Mouse (Mus musculus) heart, embryonic 13.5 days (tissue): Measurements from ENCODE around the gene Slc7a11. TPM values are rescaled to one million over a fixed set of nuclear protein-coding genes. Genes with fewer than 3 reads are reported as not detected.

Source experiments
- ATAC-seq: fragments of 200-750 bp; cut with Nextera tagmentation; 2 replicates; pipeline ENCODE4 v1.8.0; 2017; ENCODE audit warnings: moderate TSS enrichment; ENCODE audit not compliant: insufficient number of reproducible peaks, low FRiP score, low TSS enrichment; ENCODE audit errors: extremely low read depth
- H3K27ac ChIP-seq: fragments of 300-500 bp; sonication (generic); replicated peaks from 2 replicates; pipeline ENCODE4 v1.5.1; 2015; ENCODE audit warnings: moderate library complexity, mild to moderate bottlenecking, inconsistent platforms
- H3K27me3 ChIP-seq: fragments of 300-500 bp; sonication (generic); replicated peaks from 2 replicates; pipeline ENCODE4 v1.6.1; 2015; ENCODE audit warnings: mild to moderate bottlenecking, inconsistent platforms
- H3K36me3 ChIP-seq: fragments of 300-500 bp; sonication (generic); 2 replicates; pipeline ENCODE4 v1.6.1; 2015; ENCODE audit warnings: mild to moderate bottlenecking, inconsistent platforms
- H3K4me1 ChIP-seq: fragments of 300-500 bp; sonication (generic); 2 replicates; pipeline ENCODE4 v1.6.1; 2015; ENCODE audit warnings: inconsistent platforms
- H3K4me2 ChIP-seq: fragments of 300-500 bp; sonication (generic); 2 replicates; pipeline ENCODE4 v1.6.1; 2015; ENCODE audit warnings: inconsistent platforms, mild to moderate bottlenecking, moderate library complexity
- H3K4me3 ChIP-seq: fragments of 300-500 bp; sonication (generic); 2 replicates; pipeline ENCODE4 v1.5.1; 2015; ENCODE audit warnings: moderate library complexity, mild to moderate bottlenecking, inconsistent platforms
- H3K9ac ChIP-seq: fragments of 300-500 bp; sonication (generic); 2 replicates; pipeline ENCODE4 v1.6.1; 2015; ENCODE audit warnings: inconsistent platforms, mild to moderate bottlenecking, moderate library complexity
- H3K9me3 ChIP-seq: fragments of 300-500 bp; sonication (generic); 2 replicates; pipeline ENCODE4 v1.6.1; 2016; ENCODE audit warnings: inconsistent platforms
- WGBS: fragments of 180-500 bp; shearing (Covaris S2); methylation state at CpG from one replicate; pipeline ENCODE4 v1.1.7; 2015; ENCODE audit warnings: mixed read lengths; 5-methylcytosine and 5-hydroxymethylcytosine counted together
- polyA plus RNA-seq: library from polyadenylated mRNA; unstranded; fragments of >200 nt; fragmentation: Nextera tagmentation; extraction: Ambion mirVana; gene quantifications from 2 replicates; pipeline ENCODE4 v1.2.1, GENCODE M21; 2015

The Slc7a11 gene
- polyA plus RNA-seq, 1 experiment from 2014 or later = 0.12 TPM

GRCm38 (mm10) chr3:50302648-50303047 lies 140.8 kb downstream of the Slc7a11 start:
- no peaks in the 10 kb centered on the region for H3K27me3 ChIP-seq
- peaks cover 7% of the 10 kb centered on the region; the same call in 1 of the 2 replicates for H3K4me1 ChIP-seq
- no peak overlapping the region for H3K27ac ChIP-seq
- H3K9me3 ChIP-seq = no peaks in the 10 kb centered on the region
- H3K36me3 ChIP-seq = no peaks in the 10 kb centered on the region
- ATAC-seq = no peak
- H3K4me3 ChIP-seq = no peak overlapping the region
- 23% methylated on average over 6 of the region's 6 CpGs for WGBS
- no peak overlapping the region for H3K4me2 ChIP-seq
- H3K9ac ChIP-seq = no peak overlapping the region

- Histone ChIP-seq H3K27me3 (no peaks in the 10 kb centered on the region), H3K27ac (no peak overlapping the region), H3K4me2 (no peak overlapping the region), H3K9ac (no peak overlapping the region), H3K9me3 (no peaks in the 10 kb centered on the region), H3K4me3 (no peak overlapping the region), H3K36me3 (no peaks in the 10 kb centered on the region), H3K4me1 (peaks cover 7% of the 10 kb centered on the region; the same call in 1 of the 2 replicates)
- no peak for ATAC-seq
- WGBS = 5% methylated on average over 4 of the region's 4 CpGs
Measured at GRCm38 (mm10) chr3:50300952-50301303, 142.5 kb downstream of the Slc7a11 start.

- ATAC-seq = no peak
- no peaks in the 10 kb centered on the region for H3K9me3 ChIP-seq
- no peak overlapping the region for H3K4me2 ChIP-seq
Measured at GRCm38 (mm10) chr3:50300002-50300951, 143.1 kb downstream of the Slc7a11 start.

GRCm38 (mm10) chr3:50298366-50298991 lies 144.9 kb downstream of the Slc7a11 start:
- H3K36me3 ChIP-seq = no peaks in the 10 kb centered on the region
- WGBS = 69% methylated on average over 7 of the region's 7 CpGs
- no peak for ATAC-seq
- peaks cover 7% of the 10 kb centered on the region; the same call in 1 of the 2 replicates for H3K4me1 ChIP-seq
- H3K4me3 ChIP-seq = no peak overlapping the region
- H3K4me2 ChIP-seq = no peak overlapping the region
- H3K9ac ChIP-seq = no peak overlapping the region
- no peaks in the 10 kb centered on the region for H3K9me3 ChIP-seq
- H3K27ac ChIP-seq = no peak overlapping the region
- no peaks in the 10 kb centered on the region for H3K27me3 ChIP-seq

More at GRCm38 (mm10) chr3:50300002-50300951, 143.1 kb downstream of the Slc7a11 start:
- H3K27me3 ChIP-seq = no peaks in the 10 kb centered on the region
- H3K9ac ChIP-seq = no peak overlapping the region
- H3K36me3 ChIP-seq = no peaks in the 10 kb centered on the region
- 66% methylated on average over 17 of the region's 17 CpGs for WGBS
- H3K27ac ChIP-seq = no peak overlapping the region
- peaks cover 7% of the 10 kb centered on the region; the same call in 1 of the 2 replicates for H3K4me1 ChIP-seq
- H3K4me3 ChIP-seq = no peak overlapping the region

GRCm38 (mm10) chr3:50296956-50297355 lies 146.5 kb downstream of the Slc7a11 start:
- no peak for ATAC-seq
- WGBS = 54% methylated on average over 10 of the region's 10 CpGs

GRCm38 (mm10) chr3:50275023-50275422 lies 168.4 kb downstream of the Slc7a11 start:
- no peak overlapping the region for H3K27ac ChIP-seq

More at GRCm38 (mm10) chr3:50296956-50297355, 146.5 kb downstream of the Slc7a11 start:
- Histone ChIP-seq H3K4me2 (no peak overlapping the region), H3K27me3 (no peaks in the 10 kb centered on the region), H3K4me3 (no peak overlapping the region), H3K4me1 (peaks cover 4% of the 10 kb centered on the region; the same call in 1 of the 2 replicates), H3K9ac (no peak overlapping the region), H3K27ac (no peak overlapping the region), H3K9me3 (no peaks in the 10 kb centered on the region), H3K36me3 (no peaks in the 10 kb centered on the region)

GRCm38 (mm10) chr3:50272222-50272621 lies 171.2 kb downstream of the Slc7a11 start:
- Histone ChIP-seq H3K4me1 (no peaks in the 10 kb centered on the region), H3K4me2 (no peak overlapping the region), H3K36me3 (no peaks in the 10 kb centered on the region), H3K9ac (no peak overlapping the region), H3K4me3 (no peak overlapping the region), H3K27me3 (no peaks in the 10 kb centered on the region), H3K9me3 (no peaks in the 10 kb centered on the region), H3K27ac (no peak overlapping the region)
- ATAC-seq = no peak

More at GRCm38 (mm10) chr3:50275023-50275422, 168.4 kb downstream of the Slc7a11 start:
- Histone ChIP-seq H3K27me3 (no peaks in the 10 kb centered on the region), H3K36me3 (no peaks in the 10 kb centered on the region), H3K4me2 (no peak overlapping the region), H3K4me1 (peaks cover 7% of the 10 kb centered on the region; the same call in 1 of the 2 replicates), H3K9ac (no peak overlapping the region), H3K9me3 (no peaks in the 10 kb centered on the region), H3K4me3 (no peak overlapping the region)
- ATAC-seq = no peak
- WGBS = 60% methylated on average over 2 of the region's 2 CpGs

- H3K9me3 ChIP-seq = no peaks in the 10 kb centered on the region
- no peak overlapping the region for H3K27ac ChIP-seq
- H3K9ac ChIP-seq = no peak overlapping the region
- ATAC-seq = no peak
- H3K27me3 ChIP-seq = no peaks in the 10 kb centered on the region
- H3K4me2 ChIP-seq = no peak overlapping the region
- no peaks in the 10 kb centered on the region for H3K4me1 ChIP-seq
- H3K4me3 ChIP-seq = no peak overlapping the region
- H3K36me3 ChIP-seq = no peaks in the 10 kb centered on the region
- 74% methylated on average over 4 of the region's 4 CpGs for WGBS
Measured at GRCm38 (mm10) chr3:50269680-50270079, 173.7 kb downstream of the Slc7a11 start.

- no peaks in the 10 kb centered on the region for H3K4me1 ChIP-seq
- no peaks in the 10 kb centered on the region for H3K36me3 ChIP-seq
- H3K9ac ChIP-seq = no peak overlapping the region
- WGBS = 28% methylated on average over 2 of the region's 2 CpGs
- no peak overlapping the region for H3K4me3 ChIP-seq
- no peaks in the 10 kb centered on the region for H3K27me3 ChIP-seq
- no peak overlapping the region for H3K4me2 ChIP-seq
- H3K9me3 ChIP-seq = no peaks in the 10 kb centered on the region
- ATAC-seq = no peak
- H3K27ac ChIP-seq = no peak overlapping the region
Measured at GRCm38 (mm10) chr3:50262547-50263087, 180.8 kb downstream of the Slc7a11 start.

- Histone ChIP-seq H3K9me3 (no peaks in the 10 kb centered on the region), H3K9ac (no peak overlapping the region), H3K27me3 (no peaks in the 10 kb centered on the region), H3K36me3 (no peaks in the 10 kb centered on the region), H3K27ac (no peak overlapping the region), H3K4me3 (no peak overlapping the region), H3K4me1 (no peaks in the 10 kb centered on the region), H3K4me2 (no peak overlapping the region)
- 76% methylated on average over 2 of the region's 2 CpGs for WGBS
- ATAC-seq = no peak
Measured at GRCm38 (mm10) chr3:50262066-50262465, 181.3 kb downstream of the Slc7a11 start.

GRCm38 (mm10) chr3:50260667-50261066 lies 182.7 kb downstream of the Slc7a11 start:
- Histone ChIP-seq H3K9me3 (no peaks in the 10 kb centered on the region), H3K27me3 (no peaks in the 10 kb centered on the region), H3K36me3 (no peaks in the 10 kb centered on the region), H3K4me3 (no peak overlapping the region), H3K4me1 (no peaks in the 10 kb centered on the region), H3K4me2 (no peak overlapping the region), H3K27ac (no peak overlapping the region), H3K9ac (no peak overlapping the region)
- WGBS = 76% methylated on average over 1 of the region's 1 CpGs
- no peak for ATAC-seq
